ENCODE assay signal across 12 mouse cellular contexts in genomic region chr2:126712950-126713349, GRCm38 (mm10).
"Had no signal": no experiment of that assay in that cellular context is flagged by ENCODE, and none has a peak within 500 bp of the region (broad histone marks: within the 10 kb centered on the region; RNA-seq: fewer than 3 reads in every experiment).

No protein-coding gene starts in this region.

- DNase-seq: layer of hippocampus, adult 9-11 months; layer of hippocampus, postnatal 36 days; liver, embryonic 13.5 days; liver, postnatal 0 days; lung, postnatal 14 days; right cerebral cortex, adult 18-20 months; right cerebral cortex, postnatal 25 days; thymus, adult 18-20 months; thymus, postnatal 14 days had no signal

- H3K27ac ChIP-seq: limb, embryonic 15.5 days; liver, embryonic 13.5 days; lung, embryonic 15.5 days; midbrain, embryonic 13.5 days had no signal

- H3K4me3 ChIP-seq: limb, embryonic 15.5 days; liver, embryonic 13.5 days; lung, embryonic 15.5 days; midbrain, embryonic 13.5 days had no signal

- H3K27me3 ChIP-seq: limb, embryonic 15.5 days; liver, embryonic 13.5 days; lung, embryonic 15.5 days; midbrain, embryonic 13.5 days had no signal

- H3K9ac ChIP-seq: limb, embryonic 15.5 days; liver, embryonic 13.5 days; liver, postnatal 0 days; lung, embryonic 15.5 days; midbrain, embryonic 13.5 days had no signal

- H3K36me3 ChIP-seq: liver, embryonic 13.5 days; lung, embryonic 15.5 days; midbrain, embryonic 13.5 days had no signal

- ATAC-seq: liver, postnatal 0 days; midbrain, embryonic 13.5 days had no signal

- H3K4me2 ChIP-seq: limb, embryonic 15.5 days; liver, embryonic 13.5 days; lung, embryonic 15.5 days; midbrain, embryonic 13.5 days had no signal

- H3K9me3 ChIP-seq: limb, embryonic 15.5 days; liver, embryonic 13.5 days; lung, embryonic 15.5 days; midbrain, embryonic 13.5 days had no signal
